Mouse (Mus musculus): ENCODE measurements around the gene Lrp1.

DNA sequence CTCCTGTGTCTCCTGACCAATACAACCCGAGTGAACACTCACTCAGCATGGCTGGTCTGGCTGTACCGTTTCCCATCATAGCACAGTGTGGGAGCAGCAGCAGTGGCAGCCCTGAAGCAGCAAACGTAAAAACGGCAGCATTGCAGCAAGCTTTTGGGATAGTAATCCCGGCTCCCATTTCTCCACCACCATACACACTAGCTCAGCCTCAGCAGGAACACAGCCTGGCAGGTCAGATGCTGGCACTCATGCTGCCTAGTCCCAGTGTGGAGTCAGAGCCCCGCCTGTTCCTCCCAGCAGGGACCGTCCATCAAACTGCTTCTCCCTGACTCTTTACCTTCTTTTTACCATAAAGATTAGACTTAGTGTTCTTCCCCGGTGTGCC, 129.8 kb downstream of the Lrp1 start:
- no peak for TF ChIP-seq POLR2A (IDR thresholded peaks at IDR 0.05; ENCODE audit: low read depth, low read length)
- no peak for TF ChIP-seq MXI1 (IDR thresholded peaks at IDR 0.05; ENCODE audit: low read depth, low read length)
- TF ChIP-seq GABPA (IDR thresholded peaks at IDR 0.05; ENCODE audit: insufficient replicate concordance, low read depth, low read length), result no peak
- TF ChIP-seq E2F4 (IDR thresholded peaks at IDR 0.05; ENCODE audit: insufficient replicate concordance, low read depth, low read length), result no peak
- no peak for TF ChIP-seq IRF4 (IDR thresholded peaks at IDR 0.05; ENCODE audit: low read depth, low read length)
